14 mouse cellular contexts compared by ENCODE assay signal in the genomic region with DNA sequence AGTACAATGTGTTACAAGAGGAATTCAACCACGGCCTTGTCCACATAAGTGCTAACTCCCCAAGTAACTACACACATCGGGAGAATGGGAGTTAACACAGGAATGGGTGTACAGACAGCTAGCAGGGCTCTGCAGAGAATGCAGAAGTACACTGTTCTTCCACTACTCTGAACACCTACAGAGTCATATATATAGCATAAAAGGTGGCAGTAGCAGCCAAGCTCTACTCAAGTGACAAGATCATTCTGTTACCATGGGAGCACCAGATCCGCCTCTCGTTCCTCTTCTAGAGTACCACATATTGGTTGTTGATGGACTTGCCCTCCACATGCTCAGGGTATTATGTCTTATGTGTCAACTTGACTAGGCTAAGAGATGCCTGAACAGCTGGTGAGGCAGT.
A peak's percentile ranks its signal among the peaks of the same experiment; 100 is the strongest.
DNase-seq lines count a peak whose midpoint lies in the region.
"Had no signal": no experiment of that assay in that cellular context is flagged by ENCODE, and none has a peak within 500 bp of the region (broad histone marks: within the 10 kb centered on the region; RNA-seq: fewer than 3 reads in every experiment).

No protein-coding gene starts in this region.

- DNase-seq in left cerebral cortex, adult 11 months (ENCODE audit: low spot score), result peak; percentile 53
- no peak for DNase-seq in left cerebral cortex, postnatal 4 days
- DNase-seq in right cerebral cortex, postnatal 25 days, result peak; percentile 24
- DNase-seq in right cerebral cortex, postnatal 14 days, result no peak
- DNase-seq in left cerebral cortex, postnatal 14 days (ENCODE audit: low spot score in 2 of 2), result peak; percentile 39 to 45
- DNase-seq in ovary, postnatal 10 days (ENCODE audit: low spot score), result no peak
- DNase-seq in adrenal gland, adult 8-10 months, result no peak
- DNase-seq: adrenal gland, adult 2 months; B cell, adult 2 months; cerebellum, adult 18-20 months; cerebellum, postnatal 14 days; forebrain, postnatal 0 days; heart, postnatal 36 days; kidney, postnatal 25 days had no signal

- intact Hi-C loops in left cerebral cortex, postnatal 4 days (cut with DNase I), result no loop called here
- intact Hi-C loops in left cerebral cortex, postnatal 14 days (cut with DNase I), result no loop called here

Comparison
In these comparisons a context has a peak if more than half of its experiments do, and no peak if none do; other contexts are left out.
1. DNase-seq: peak in left cerebral cortex, adult 11 months (single experiment), right cerebral cortex, postnatal 25 days (single experiment) and left cerebral cortex, postnatal 14 days (2 of 2); none in left cerebral cortex, postnatal 4 days (single experiment), right cerebral cortex, postnatal 14 days (single experiment), ovary, postnatal 10 days (single experiment) and adrenal gland, adult 8-10 months (single experiment).